Mouse (Mus musculus): ENCODE data around the gene Cenpp. TPM values are rescaled to one million over a fixed set of nuclear protein-coding genes. Genes with fewer than 3 reads are reported as not detected.
"Not testable (repeated sequence)": the region's sequence is repeated elsewhere in the genome, so short reads cannot be mapped to it uniquely, and the experiment has no call there.

Gene Cenpp
- polyA plus RNA-seq, 1 experiment from 2014 or later, result 26.1 TPM

DNA sequence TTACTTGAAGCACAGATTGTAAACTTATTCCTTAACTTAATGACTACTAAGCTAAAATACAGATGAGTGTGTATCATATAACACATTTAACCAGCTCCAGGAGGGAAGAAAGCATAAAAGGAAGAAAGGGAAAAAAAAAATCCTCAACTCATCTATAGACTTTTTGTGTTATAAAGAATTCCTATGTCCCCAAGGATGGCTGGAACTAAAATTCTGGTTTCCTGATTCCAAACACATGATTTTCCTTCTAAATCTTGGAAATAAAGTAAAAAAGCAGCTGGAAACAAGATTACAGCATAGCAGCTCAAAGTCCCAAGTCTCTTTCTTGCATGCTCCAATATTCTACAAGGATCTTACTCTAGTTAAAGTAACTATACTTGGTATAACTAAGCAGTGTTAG lies 49.0 kb downstream of the Cenpp start:
- H3K4me3 ChIP-seq, result no peak overlapping the region
- H3K27ac ChIP-seq, result no peak overlapping the region
- no peak overlapping the region for H3K4me2 ChIP-seq
- H3K27me3 ChIP-seq, result no peaks in the 10 kb centered on the region
- H3K9ac ChIP-seq, result no peak overlapping the region
- ATAC-seq (replicated peaks; ENCODE audit: insufficient number of reproducible peaks, insufficient read depth, low FRiP score, low read depth), result no peak
- H3K9me3 ChIP-seq (replicated peaks), result no peaks in the 10 kb centered on the region
- no peaks in the 10 kb centered on the region for H3K4me1 ChIP-seq (replicated peaks)
- H3K36me3 ChIP-seq, result no peaks in the 10 kb centered on the region

DNA sequence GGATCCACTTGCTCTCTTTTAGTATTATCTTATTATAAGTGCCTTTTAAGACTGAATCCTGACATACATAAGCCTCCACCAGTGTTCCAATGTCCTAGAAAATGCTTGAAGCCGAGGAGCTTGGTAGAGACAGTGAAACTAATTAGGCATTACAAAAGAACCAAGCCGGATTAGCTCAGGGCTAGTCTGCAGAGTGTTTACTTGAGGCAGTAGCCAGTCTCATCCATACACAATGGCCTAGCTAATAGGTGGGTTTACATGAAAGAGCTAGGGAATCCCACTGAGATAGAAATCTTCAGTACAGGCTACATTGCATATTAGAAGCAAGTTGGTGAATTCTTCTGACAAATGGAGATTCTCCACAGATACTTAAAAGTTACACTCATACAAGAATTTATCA lies 50.0 kb downstream of the Cenpp start:
- H3K4me3 ChIP-seq; H3K4me2 ChIP-seq; H3K27me3 ChIP-seq; H3K36me3 ChIP-seq; ATAC-seq (replicated peaks; ENCODE audit: insufficient number of reproducible peaks, insufficient read depth, low FRiP score, low read depth); H3K9ac ChIP-seq; H3K4me1 ChIP-seq (replicated peaks); H3K27ac ChIP-seq; H3K9me3 ChIP-seq (replicated peaks): not testable (repeated sequence)
- 88% methylated on average over 2 of the region's 2 CpGs for WGBS

DNA sequence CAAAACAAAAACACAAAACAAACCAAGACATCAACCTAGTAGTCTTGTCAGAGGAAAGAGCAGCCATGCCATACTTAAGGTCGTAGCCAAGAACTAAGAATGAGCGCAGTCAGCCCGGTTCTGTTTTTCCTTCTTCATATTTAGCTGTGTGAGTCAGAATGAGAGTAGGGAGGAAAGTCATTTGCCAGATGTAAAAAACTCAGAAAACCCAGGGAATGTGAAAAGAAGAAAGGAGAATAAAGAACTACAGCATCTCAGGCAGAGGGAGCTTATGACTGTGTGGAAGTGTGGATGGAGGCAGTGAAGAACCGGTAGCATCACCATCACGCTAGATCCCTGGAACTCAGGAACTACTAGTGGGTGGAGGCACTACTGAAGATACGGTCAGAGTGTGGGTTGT lies 66.5 kb downstream of the Cenpp start:
- Histone ChIP-seq H3K27me3 (no peaks in the 10 kb centered on the region), H3K27ac (no peak overlapping the region), H3K4me2 (no peak overlapping the region), H3K4me1 (replicated peaks) (0 out of 2 replicates have a peak, but pooled peaks cover 3% of the 10 kb centered on the region), H3K9me3 (replicated peaks) (no peaks in the 10 kb centered on the region), H3K4me3 (no peak overlapping the region), H3K36me3 (no peaks in the 10 kb centered on the region), H3K9ac (no peak overlapping the region)
- ATAC-seq (replicated peaks; ENCODE audit: insufficient number of reproducible peaks, insufficient read depth, low FRiP score, low read depth), result no peak
- WGBS, result 87% methylated on average over 6 of the region's 6 CpGs

DNA sequence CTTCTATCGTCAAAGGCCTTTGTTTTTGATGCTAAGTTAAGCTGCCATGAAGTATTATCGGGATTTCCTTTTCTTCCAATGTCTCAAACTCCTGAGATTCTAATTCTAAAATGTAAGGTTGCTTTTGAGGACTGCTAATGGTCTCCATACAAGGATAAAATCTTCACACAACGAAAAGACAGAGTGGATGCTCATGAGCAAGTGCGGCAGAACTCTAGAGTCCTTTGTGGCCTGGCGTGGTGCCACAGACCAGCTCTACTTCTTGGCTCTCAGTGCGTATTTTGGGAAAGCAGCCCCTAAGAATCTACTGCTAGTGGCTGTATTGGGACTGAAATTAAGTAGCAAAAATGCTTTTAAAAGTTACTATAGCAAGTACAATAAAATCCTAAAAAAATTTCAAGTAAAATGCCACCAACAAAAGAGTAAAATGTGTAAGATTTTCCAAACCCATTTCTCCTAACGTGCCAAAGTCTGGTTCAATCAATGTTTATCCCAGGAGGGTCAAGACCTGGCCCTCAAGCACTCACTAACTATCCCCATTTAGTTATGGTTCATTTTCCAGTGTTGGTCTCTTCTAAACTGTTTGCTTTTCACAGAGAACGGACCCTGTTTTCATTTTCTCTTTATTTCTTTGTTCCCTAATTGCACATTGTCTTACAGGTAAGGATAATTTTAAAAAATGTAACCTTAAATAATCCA lies 68.1 kb downstream of the Cenpp start:
- Histone ChIP-seq H3K9me3 (replicated peaks) (no peaks in the 10 kb centered on the region), H3K27ac (peak overlapping the region; percentile 49; the same call in 1 of the 2 replicates), H3K27me3 (no peaks in the 10 kb centered on the region), H3K4me3 (no peak overlapping the region), H3K4me2 (no peak overlapping the region), H3K4me1 (replicated peaks) (0 out of 2 replicates have a peak, but pooled peaks cover 3% of the 10 kb centered on the region), H3K36me3 (no peaks in the 10 kb centered on the region), H3K9ac (no peak overlapping the region)
- 71% methylated on average over 8 of the region's 8 CpGs for WGBS
- ATAC-seq (replicated peaks; ENCODE audit: insufficient number of reproducible peaks, insufficient read depth, low FRiP score, low read depth), result no peak

DNA sequence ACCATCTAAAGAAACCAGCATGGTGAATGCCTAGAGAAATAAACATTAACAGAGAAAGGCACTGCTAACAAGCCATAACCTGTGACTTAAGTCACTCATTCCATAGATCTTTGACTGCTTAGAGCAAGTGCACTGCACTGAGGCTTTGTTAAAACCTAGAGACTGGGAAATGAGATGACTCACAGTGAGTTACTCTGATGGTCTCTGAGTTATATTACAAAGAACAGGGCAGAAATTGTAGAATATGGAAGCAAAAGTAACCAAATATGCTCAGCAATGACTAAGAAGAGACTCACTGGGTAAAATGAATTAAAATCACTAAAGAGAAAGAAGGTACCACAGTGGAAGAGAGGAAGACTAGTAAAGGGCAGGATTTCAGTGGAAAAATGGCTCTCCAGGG lies 68.7 kb downstream of the Cenpp start:
- Histone ChIP-seq H3K4me2 (no peak overlapping the region), H3K4me1 (replicated peaks) (0 out of 2 replicates have a peak, but pooled peaks cover 3% of the 10 kb centered on the region), H3K27me3 (no peaks in the 10 kb centered on the region), H3K27ac (0 out of 2 replicates have a peak overlapping the region, but pooled peaks have one; percentile 49), H3K4me3 (no peak overlapping the region), H3K9me3 (replicated peaks) (no peaks in the 10 kb centered on the region), H3K36me3 (no peaks in the 10 kb centered on the region), H3K9ac (no peak overlapping the region)
- no peak for ATAC-seq (replicated peaks; ENCODE audit: insufficient number of reproducible peaks, insufficient read depth, low FRiP score, low read depth)

DNA sequence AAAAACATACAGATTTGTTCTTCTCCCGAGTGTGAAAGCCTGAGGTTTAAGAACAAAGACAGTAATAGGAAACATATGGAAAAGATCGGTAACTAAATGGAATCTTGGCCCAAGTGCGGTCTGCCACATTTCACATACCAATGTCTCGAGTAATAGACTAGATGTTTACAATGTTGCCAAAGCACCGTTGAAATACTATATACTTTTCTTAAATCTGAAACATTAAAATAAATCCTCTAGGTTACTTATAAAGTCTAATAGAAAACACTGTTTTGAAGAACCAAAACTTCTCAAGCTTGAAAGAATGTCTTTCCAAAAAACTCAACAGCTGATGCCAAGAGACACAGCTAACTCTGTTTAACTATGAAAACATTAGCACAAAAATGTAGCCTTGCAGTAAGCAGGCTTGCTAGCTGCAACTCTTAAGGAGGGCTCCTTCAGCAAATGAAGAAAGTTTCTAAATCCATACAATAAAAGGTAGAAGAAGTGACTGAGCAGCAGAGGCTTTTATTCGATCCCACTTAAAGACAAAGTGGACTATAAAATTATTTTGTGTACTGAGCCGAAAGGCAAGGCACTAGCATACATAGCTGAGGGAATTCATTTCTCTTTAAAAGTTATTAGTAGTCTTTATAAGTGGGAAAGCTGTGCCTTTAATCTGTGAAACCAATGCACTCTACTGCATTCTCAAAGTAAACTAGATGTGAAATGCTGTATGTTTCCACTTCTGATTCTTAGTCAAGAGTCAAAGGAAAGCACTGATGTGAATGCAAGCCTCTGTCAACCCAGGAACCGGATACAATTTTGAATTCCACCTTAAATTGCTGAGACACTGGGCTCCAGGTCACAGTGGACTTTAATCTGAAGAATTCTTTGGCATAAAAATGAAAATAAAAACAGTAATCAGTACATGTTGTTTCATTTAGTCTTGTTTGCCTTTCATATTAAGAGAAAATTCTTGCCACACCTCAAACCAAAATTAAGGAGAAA lies 70.7 kb downstream of the Cenpp start, which contains the start of gene Omd:
Gene Omd (plus strand): TSS at position 922 of the 990 bp plus-strand sequence.
- Histone ChIP-seq H3K4me2 (no peak within 1 kb of the TSS), H3K4me3 (no peak within 1 kb of the TSS), H3K36me3 (no peaks in the 10 kb centered on the region), H3K9me3 (replicated peaks) (no peaks in the 10 kb centered on the region), H3K9ac (no peak within 1 kb of the TSS), H3K27me3 (no peaks in the 10 kb centered on the region), H3K27ac (peak within 1 kb of the TSS; percentile 74), H3K4me1 (replicated peaks) (0 out of 2 replicates have a peak, but pooled peaks cover 3% of the 10 kb centered on the region)
- ATAC-seq (replicated peaks; ENCODE audit: insufficient number of reproducible peaks, insufficient read depth, low FRiP score, low read depth), result no peak
- 53% methylated on average over 8 of the region's 8 CpGs for WGBS

DNA sequence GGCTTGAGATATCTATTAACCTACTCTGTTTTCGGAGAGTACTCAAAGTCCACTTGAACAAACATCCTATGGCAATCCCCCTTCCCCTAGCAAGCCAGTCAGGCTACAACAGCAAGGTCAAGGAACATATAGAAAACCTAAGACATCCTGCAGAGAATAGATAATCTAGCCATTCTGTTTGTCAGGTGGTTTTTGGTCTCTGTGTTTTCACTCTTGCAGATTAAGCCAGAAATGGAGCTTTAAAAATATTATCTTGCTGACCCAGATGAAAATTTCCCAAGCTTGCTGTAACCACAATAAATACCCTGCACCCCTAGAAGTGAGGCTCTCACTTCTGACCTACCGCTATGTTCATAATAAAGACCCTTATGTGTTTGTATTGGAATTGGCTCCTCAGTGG lies 81.2 kb downstream of the Cenpp start:
- Histone ChIP-seq H3K27me3 (no peaks in the 10 kb centered on the region), H3K9ac (no peak overlapping the region), H3K27ac (no peak overlapping the region), H3K36me3 (no peaks in the 10 kb centered on the region), H3K4me2 (no peak overlapping the region), H3K4me1 (replicated peaks) (no peaks in the 10 kb centered on the region), H3K4me3 (no peak overlapping the region), H3K9me3 (replicated peaks) (no peaks in the 10 kb centered on the region)
- 80% methylated on average over 2 of the region's 2 CpGs for WGBS
- no peak for ATAC-seq (replicated peaks; ENCODE audit: insufficient number of reproducible peaks, insufficient read depth, low FRiP score, low read depth)

DNA sequence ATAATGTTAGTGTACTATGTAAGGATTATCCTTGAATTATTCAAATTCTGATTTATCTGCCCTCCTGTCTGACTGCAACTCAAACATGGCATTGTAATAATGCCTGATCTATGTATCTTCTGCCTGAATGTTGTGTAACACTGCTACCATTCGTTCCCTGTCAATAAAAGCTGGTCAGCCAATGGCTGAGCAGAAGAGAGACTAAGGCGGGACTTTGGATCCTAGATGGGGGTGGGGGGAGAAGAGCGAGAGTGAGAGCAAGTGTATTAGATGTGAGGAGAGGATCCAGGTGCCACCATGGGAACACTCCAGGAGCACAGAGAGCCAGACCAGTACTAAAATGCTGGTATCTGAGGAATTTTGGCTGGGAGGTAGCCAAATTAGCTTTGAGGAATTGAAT lies 82.2 kb downstream of the Cenpp start:
- WGBS, result 73% methylated on average over 3 of the region's 3 CpGs
- no peaks in the 10 kb centered on the region for H3K27me3 ChIP-seq
- no peaks in the 10 kb centered on the region for H3K9me3 ChIP-seq (replicated peaks)
- H3K9ac ChIP-seq, result no peak overlapping the region
- H3K4me2 ChIP-seq, result no peak overlapping the region
- no peak overlapping the region for H3K27ac ChIP-seq
- no peaks in the 10 kb centered on the region for H3K4me1 ChIP-seq (replicated peaks)
- no peak overlapping the region for H3K4me3 ChIP-seq
- ATAC-seq (replicated peaks; ENCODE audit: insufficient number of reproducible peaks, insufficient read depth, low FRiP score, low read depth), result no peak
- no peaks in the 10 kb centered on the region for H3K36me3 ChIP-seq

DNA sequence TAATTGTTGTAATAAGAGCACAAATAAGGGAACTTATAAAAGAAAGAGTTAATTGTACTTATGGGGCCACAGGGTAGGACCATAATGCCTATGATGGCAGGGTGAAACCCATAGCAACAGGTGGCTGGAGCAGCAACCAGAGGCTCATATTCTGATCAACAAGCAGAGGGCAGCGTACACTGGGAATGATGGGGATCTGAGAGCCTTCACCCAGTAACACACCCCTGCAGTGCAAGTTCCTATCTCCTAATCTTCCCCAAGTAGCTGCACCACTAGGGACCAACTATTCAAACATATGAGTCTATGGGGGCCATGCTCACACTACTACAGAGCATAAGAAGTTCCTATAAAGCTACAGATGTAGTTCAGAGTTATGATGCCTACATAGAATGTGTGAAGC lies 88.2 kb downstream of the Cenpp start:
- ATAC-seq (replicated peaks; ENCODE audit: insufficient number of reproducible peaks, insufficient read depth, low FRiP score, low read depth), result no peak
- WGBS, result 86% methylated on average over 1 of the region's 1 CpGs

DNA sequence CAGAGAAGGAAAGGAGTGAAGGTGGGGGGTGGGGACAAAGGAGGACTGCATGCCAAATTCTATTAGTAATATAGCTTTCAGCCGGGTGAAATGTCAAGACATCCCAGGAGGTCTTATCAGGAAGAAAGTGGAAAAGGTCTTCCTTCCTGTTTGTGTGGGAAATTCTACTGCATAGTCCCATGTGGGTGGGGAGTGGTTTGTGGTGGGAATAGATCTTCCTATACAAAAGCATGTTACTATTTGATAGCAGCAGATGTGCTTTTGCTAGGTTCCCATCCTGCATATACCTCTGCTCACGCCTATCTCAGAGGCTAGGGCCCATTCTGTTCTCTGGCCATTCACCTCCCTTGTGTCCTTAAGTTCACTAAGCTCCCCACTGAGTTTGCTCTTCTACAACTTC lies 91.7 kb downstream of the Cenpp start:
- Histone ChIP-seq H3K4me3 (no peak overlapping the region), H3K36me3 (no peaks in the 10 kb centered on the region), H3K4me2 (no peak overlapping the region), H3K9ac (no peak overlapping the region), H3K9me3 (replicated peaks) (no peaks in the 10 kb centered on the region), H3K27ac (no peak overlapping the region), H3K4me1 (replicated peaks) (no peaks in the 10 kb centered on the region), H3K27me3 (no peaks in the 10 kb centered on the region)
- ATAC-seq (replicated peaks; ENCODE audit: insufficient number of reproducible peaks, insufficient read depth, low FRiP score, low read depth), result no peak
- WGBS, result 34% methylated on average over 2 of the region's 2 CpGs

More for the DNA sequence above, 88.2 kb downstream of the Cenpp start:
- Histone ChIP-seq H3K9me3 (replicated peaks) (no peaks in the 10 kb centered on the region), H3K4me1 (replicated peaks) (no peaks in the 10 kb centered on the region), H3K27ac (no peak overlapping the region), H3K4me2 (no peak overlapping the region), H3K4me3 (no peak overlapping the region), H3K36me3 (no peaks in the 10 kb centered on the region), H3K9ac (no peak overlapping the region), H3K27me3 (no peaks in the 10 kb centered on the region)

DNA sequence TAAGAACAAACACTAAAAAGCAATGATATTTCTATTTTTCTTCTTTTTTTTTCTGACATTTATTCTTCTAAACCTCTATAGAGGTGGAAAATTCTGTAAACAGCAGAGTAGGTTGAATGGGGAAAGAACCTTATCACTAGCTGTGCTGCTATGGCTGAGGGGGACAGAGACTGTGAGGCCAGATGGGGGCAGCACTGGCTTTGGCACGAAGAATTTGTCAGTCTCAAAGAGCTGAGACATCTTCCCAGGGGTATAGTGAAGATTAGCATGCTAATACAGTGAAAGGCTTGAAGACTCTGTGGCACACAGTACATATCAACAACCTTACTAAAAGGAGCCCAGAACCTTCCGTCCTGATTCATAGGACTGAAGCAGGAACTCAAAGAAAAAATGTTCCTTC lies 93.4 kb downstream of the Cenpp start:
- no peak for ATAC-seq (replicated peaks; ENCODE audit: insufficient number of reproducible peaks, insufficient read depth, low FRiP score, low read depth)
- H3K4me3 ChIP-seq, result no peak overlapping the region
- no peaks in the 10 kb centered on the region for H3K9me3 ChIP-seq (replicated peaks)
- H3K27ac ChIP-seq, result no peak overlapping the region
- no peaks in the 10 kb centered on the region for H3K27me3 ChIP-seq
- WGBS, result 36% methylated on average over 2 of the region's 2 CpGs
- no peaks in the 10 kb centered on the region for H3K36me3 ChIP-seq
- no peak overlapping the region for H3K4me2 ChIP-seq
- no peak overlapping the region for H3K9ac ChIP-seq
- H3K4me1 ChIP-seq (replicated peaks), result no peaks in the 10 kb centered on the region

All from heart, embryonic 15.5 days (tissue).